Mouse (Mus musculus) T-helper 1 cell (primary cell): ENCODE measurements around the gene Nhej1.

Experiments
- in situ Hi-C: fragments of 300-600 bp; cut with MboI, MseI; formaldehyde crosslinking; loops from one replicate; pipeline ENCODE4 v1.15.1; 2025; ENCODE audit warnings: high pct_unique_total_duplicates

Nhej1 gene

GRCm38 (mm10) chr1:74941651-74942360, 183.2 kb downstream of the Nhej1 start:
- in situ Hi-C loops = no loop called here

DNA sequence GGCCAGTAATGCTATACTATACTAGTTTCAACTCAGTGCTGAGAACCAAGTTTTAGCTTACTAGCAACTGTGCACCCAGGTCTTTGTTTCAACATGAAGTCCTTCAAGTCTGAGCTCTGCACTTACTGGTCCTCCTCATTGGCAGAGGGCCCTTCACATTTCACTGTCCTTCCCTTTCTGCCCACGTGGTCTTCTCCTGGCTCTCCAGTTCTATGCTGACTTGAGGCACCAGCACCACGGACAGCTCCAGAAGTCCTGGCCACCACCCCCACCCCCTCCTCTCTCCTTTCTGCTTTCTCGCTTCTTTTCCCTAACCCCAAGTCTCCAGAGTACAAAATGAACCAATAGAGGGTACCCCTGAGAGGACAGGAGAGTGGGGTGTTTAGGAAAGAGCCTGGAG, 185.2 kb downstream of the Nhej1 start:
- in situ Hi-C loops = no loop called here

- in situ Hi-C loops = no loop called here
Measured at GRCm38 (mm10) chr1:74936221-74936830, 188.7 kb downstream of the Nhej1 start.

DNA sequence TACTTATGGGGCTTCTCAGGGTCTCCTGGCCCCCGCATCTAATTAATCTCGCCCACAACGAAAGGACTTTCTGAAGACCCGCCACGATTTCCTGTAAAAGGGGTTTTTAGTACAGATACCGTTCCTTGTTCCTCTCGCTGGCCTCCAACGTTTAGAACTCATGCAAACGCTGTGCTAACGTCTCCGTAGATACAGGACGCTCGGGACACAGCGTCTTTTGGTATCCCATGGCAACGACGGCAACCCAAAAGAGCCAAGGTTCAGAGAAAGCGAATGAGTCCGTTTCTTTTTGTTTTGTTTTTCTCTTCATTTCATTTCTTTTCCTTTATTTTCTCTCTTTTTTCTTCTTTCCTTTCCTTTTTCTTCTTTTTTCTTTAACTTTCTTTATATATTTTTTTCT, 189.6 kb downstream of the Nhej1 start, which contains the start of gene Cfap65:
Gene Cfap65, minus strand, starts transcription at position 198 of the 400 bp plus-strand sequence.
- in situ Hi-C loops = no loop called here

DNA sequence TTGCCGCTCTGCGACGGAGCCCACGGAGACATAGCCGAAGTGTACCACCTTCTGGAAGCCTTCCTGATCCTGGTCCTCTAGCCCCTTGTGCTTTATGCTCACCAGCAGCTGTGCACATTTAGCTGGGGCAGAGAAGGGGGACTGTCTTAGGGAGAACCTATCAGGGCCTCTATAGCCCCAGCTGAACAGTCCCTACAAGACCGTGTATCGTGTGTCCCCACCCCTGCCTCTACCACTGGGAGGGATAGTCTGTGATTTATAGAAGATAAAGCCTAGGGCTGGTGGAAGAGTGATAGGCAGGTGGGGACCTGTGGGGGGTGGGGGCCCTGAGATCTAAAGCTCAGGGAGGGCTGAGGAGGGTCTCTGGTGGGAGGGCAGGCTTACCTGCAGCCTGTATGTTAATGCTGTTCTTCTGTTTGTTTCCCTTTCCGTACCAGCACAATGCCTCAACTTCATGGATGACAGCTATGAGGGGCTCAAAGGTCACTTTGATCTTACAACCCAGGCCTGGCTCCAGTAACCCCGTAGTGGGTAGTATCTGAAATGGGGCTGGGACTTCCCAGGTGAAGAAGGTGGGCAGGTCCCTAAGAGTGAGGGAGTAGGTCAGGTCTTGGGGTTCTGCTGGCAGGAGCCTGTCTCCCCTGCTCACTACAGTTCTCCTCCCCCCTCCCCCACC, 197.2 kb downstream of the Nhej1 start:
- in situ Hi-C loops = no loop called here

GRCm38 (mm10) chr1:74926721-74927120, 198.3 kb downstream of the Nhej1 start:
- in situ Hi-C loops = no loop called here

DNA sequence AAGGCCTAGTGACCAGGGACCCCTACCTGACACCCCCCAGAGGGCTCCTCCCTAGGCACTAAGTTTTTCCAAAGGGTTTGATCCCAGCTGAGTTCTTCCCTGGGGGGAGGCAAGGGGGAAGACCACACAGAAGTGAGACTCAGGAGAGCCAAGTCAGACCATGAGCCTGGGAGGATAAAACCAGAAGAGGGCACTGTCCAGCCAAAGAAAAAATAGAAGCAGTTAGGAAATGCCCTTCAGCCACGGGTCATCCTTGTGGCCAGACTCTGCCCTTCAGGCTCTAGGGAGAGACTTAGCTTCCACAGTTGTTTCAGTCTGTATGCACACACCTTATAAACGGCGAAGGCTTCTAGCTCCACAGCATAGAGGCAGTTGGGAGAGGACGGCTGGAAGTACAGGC, 200.5 kb downstream of the Nhej1 start:
- in situ Hi-C loops = no loop called here
